Mouse (Mus musculus) CH12F3 (cell line): ENCODE results near the gene Olfr1126.
"Not testable (repeated sequence)": the region's sequence is repeated elsewhere in the genome, so short reads cannot be mapped to it uniquely, and the experiment has no call there.

Experiments
- in situ Hi-C: fragments of 300-500 bp; cut with MboI; formaldehyde crosslinking; loops from 2 replicates; pipeline ENCODE4 v1.14.3; 2020; ENCODE audit warnings: low sequenced_read_pairs

Olfr1126 gene

DNA sequence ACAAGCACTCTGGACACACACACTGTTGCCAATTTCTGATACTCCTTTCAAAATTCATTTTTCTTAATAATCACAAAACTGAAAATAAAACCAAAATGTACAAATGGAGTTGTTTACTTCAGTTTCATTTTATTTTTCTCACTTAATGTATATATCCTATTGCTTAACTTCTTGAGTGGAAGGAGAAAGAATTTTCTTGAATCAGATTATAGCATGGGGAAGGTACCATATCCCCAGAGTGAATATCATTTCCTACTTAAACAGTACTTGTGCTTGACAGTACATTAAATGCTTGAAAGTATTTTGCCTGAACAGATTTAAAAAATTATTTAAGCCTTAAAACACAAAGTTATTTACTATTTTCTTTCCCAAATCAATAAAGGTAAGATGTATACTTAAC is at the start of gene Olfr1126:
Gene Olfr1126, plus strand, starts transcription at position 301 of the 400 bp plus-strand sequence.
- in situ Hi-C loops: no loop called here

DNA sequence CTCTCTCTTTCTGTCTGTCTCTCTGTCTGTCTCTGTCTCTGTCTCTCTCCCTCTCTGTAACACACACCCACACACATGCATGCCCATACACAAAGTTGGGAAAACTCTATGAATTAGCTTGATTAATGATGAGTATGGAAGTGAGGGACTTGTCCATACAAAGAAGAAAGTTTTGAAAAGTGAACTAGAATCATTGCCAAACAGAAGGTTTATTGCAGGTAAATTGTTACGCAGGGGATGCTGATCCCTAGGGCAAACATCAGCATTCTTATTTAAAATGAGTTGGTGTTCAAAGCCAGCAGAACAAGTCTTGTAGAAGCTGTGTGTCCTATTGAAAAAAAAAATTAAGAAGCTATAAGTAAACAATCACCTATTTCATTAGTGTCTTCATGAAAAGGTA is 37.4 kb upstream of the Olfr1126 start, which contains the start of gene Olfr1123:
Gene Olfr1123, plus strand, starts transcription at position 301 of the 400 bp plus-strand sequence.
- in situ Hi-C loops: no loop called here

DNA sequence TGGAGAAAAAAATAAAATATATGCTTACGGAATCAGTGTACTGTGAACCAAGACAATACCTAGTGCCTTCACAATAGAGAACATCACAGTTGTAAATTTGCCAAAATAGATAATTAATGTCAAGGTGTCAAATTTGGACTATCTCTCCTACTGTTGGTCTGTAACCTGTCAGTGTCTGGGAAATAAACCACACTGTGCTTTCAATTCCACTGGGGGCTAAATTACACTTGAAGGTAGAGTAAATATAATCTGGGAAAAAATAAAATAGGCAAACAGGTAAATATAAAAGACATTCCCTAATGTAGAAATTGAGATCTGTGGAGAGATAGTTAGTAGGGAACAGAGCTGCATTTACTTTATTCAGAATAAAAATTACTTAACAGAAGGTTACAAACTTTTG is 23.8 kb upstream of the Olfr1126 start, which contains the start of gene Olfr1124:
Gene Olfr1124, plus strand, starts transcription at position 301 of the 400 bp plus-strand sequence.
- in situ Hi-C loops: no loop called here

DNA sequence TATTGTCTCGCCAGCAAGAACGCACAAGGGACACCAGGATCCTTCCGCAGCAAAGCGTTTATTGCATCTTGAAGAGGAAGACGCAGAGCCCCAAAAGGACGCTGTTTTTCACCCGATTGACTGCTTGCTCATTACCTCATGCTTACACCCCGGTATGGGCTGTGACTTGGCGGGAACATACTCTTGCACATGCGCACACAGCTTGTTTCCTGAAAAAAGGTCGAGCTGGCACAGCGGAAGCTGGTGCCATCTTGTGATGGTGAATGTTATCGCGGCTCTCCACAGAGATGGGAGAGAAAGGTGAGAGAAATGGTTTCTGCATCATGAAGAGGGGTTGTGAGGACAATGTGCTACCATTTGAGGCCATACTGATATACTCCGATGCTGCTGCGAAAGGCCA is 16.0 kb upstream of the Olfr1126 start:
- in situ Hi-C loops: no loop called here

DNA sequence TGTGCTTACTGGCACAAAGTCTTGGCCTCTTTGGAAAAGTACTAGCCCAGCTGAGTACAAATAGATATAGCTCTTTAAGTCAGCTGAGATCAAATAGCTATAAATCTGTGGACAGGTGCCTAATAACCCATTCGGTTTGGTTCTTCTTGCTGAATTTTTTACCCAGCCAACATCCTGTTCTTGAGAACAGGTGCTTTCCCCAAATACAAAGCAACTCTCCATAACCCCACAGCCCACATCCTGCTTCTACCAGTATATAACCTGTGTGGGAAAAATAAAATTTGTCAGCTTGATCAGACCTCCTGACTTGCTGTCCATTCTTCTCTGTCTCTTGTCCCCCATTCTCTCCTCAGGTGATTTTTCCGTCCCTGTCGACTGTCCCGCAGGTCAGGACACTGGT is 8.0 kb downstream of the Olfr1126 start:
- in situ Hi-C loops: no loop called here

DNA sequence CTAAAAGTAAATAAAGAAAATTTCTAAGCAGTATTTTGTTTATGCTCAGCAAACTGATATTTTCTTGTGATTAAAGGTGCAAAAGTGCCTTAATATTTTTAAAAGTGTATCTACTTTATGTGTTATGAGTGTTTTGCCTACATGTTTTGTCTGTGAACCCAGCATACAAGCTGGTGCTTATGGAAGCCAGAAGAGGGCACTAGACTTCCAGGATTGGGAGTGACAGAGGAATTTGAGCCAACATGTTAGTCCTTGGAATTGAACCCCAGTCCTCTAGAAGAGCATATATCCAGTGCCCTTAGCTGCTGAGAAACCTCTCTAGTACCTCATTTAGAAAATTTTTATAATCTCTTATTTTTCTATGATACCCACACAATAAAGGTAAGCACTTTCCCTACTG is 26.4 kb downstream of the Olfr1126 start:
- in situ Hi-C loops: no loop called here

DNA sequence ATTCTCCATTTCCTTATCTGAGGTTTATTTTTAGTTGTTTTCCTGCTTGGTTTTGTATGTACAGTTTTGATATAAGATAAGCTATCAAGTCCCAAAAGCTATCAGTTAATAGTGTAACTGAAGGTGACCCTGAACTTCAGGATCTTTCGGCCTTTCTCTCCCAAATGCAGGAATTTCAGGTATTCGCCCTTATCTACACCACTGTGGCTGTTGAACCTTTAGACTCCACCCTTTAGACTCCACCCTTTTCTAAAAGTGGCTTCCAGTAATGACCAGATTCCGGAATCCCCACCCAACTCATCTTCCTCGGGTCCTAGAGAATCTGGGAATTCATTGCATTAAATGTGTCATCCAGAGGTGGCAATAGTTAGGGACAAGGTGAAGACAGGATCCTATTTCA is 27.4 kb downstream of the Olfr1126 start:
- in situ Hi-C loops: no loop called here

DNA sequence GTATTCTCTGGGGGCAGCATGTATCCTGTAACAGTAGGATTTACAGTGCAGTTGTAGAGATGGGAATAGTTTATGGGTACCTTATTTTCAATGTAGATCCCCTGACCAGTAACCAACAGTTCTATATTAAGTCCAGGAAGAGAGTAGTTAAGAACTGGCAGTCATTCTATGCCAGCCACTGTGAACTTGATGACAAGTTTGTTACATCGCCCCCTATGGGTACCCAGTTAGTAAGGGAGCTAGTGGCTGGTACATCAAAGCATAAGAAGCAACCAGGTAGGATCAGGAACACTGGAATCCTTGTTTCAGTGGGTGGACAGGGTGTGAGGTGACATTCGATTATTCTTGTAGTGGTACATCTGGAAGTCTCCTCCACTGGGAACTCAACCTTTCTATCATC is 28.5 kb downstream of the Olfr1126 start:
- in situ Hi-C loops: no loop called here

DNA sequence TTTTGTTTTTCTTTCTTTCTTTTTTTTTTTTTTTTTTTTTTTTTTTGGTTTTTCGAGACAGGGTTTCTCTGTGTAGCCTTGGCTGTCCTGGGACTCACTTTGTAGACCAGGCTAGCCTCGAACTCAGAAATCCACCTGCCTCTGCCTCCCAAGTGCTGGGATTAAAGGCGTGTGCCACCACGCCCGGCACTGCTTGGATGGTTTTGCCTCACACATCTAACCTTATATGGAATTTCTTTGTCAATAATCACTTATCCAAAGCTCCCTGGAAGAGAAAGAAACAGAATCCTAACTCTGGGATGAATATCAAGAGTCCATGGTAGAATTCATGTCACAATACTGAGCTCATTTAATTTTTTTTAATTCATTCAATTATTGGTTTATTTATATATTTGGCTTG is 43.2 kb downstream of the Olfr1126 start, which contains the start of gene Pramel7:
Gene Pramel7, minus strand, starts transcription at position 101 of the 400 bp plus-strand sequence.
- in situ Hi-C loops: not testable (repeated sequence)

DNA sequence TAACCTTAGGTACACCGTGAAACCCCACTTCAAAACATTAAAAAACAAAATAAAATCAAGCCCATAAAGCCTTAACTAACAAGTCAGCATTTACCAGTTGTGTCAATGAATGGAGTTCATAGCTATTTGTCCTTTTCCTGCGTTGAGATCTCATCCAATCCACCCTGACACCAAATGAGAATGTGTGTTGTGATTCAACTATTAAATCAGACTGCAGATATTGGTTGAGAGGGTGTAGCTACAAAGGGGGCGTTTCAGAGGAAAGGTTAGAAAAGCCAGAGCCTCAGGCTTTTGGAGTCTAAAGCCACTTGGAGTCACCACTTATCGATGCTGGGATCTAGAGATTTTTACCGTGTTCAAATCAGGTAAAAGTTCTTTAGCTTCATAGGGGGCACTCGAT is 52.5 kb downstream of the Olfr1126 start, which contains the start of gene Pramel6:
Gene Pramel6, plus strand, starts transcription at position 301 of the 400 bp plus-strand sequence.
- in situ Hi-C loops: no loop called here
